Mouse (Mus musculus) urinary bladder, adult 2 months (tissue): ENCODE measurements at regions not wholly inside any gene's neighbourhood (a gene's known extent, or its start where the extent isn't known, plus 50 kb on each side); places are given as distances from the start of the nearest gene placed in this dataset.

ENCODE experiments used
- DNase-seq: peaks from one replicate; pipeline ENCODE4 v3.0.0; 2022; ENCODE audit warnings: low spot score

DNA sequence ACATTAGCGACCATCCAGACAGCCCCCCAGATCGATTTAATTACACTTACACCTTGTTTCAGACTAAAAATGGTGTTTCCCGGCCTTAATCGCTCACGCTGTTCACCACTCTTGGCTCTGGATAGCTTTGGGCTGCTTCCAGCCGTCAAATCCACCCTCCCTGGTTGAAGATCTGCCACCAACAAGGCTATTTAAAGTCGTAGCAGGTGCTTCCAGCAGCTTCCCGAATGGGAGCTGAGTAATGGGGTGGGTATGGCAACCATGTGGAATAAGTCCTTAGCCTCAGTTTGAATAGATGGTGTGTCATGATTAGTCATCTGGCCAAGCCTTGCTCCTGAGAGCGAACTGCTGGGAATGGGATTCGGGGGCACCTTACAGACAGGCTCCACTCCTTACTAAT is 312.8 kb upstream of the 4931429L15Rik start:
- DNase-seq: no peak

DNA sequence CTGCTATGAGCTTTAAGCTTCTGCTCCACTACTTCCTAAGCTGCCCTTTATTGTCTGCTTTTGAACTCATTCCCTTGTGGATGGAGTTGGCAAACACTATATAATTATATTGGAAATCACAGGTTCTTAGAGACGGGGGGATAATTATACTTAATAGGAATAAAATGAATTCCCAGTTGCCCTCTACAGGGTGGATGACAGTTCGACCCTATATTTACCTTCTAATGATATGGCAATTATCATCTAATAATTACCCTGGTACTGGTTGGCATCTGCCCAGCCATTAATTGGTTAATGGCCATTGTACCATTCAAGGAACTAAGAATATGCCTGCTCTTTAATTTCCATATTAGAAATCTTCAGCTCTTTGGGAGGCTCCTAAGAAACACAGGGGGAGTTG is 302.5 kb upstream of the 4931429L15Rik start:
- DNase-seq: no peak

DNA sequence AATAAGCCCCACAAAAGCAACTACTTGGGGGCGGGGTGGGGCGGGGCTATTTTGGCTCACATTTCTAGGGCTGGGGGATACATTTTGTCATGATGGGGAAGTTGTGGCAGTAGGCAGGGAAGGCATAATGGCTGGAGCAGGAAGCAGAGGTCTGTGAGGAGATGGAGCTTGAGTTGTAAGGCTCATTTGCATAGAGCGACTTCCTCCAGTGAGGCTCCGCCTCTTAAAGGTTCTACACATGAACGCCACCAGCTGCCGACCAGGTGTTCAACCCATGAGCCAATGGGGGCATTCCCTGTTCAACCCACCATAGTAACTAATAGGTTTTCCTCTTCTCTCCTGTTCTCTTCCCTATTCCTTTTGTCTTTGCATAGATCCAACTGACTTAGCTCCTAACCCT is 302.1 kb upstream of the 4931429L15Rik start:
- DNase-seq: no peak

DNA sequence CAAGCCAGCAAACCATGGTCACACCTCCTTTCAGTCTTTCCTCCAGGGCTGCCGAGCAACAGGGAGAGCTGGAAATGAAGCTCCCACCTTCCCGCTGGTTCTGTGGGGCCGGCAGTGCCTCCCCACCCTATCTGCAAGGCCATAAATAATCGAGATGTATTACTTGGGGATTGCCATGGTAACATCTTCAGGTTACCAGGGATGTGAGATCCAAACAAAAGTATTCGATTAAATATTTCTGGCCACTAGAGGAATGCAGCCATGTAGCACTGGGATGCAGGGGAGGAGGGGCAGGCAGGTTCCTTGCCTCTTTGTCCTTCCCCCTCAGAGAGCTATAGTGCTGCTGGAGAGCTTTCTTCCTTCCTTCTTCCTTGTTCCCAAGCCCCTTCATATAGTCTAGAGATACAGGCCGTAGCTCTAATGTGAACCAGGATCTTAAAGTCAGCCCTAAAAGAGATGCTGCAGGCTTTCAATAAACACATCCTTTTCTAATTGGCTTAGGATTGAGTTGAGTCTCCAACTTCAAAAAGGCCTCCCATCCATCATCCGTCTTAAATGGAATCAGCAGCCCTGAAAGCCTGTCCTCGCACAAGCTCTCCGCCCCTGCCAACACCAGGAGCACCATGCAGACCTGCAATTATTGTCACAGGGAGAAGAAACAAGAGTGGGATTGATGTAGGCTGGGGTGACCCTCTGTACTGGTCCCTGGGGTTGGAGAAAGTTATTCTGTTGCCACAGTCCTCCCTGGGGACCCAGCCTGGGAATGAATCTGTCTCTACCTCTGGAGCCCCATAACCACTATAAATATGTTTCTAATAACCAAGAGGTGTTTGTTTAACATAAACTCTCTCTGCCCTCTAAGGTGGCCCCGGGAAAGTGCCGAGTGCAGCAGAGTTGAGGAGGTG is 290.6 kb upstream of the 4931429L15Rik start:
- DNase-seq: no peak

DNA sequence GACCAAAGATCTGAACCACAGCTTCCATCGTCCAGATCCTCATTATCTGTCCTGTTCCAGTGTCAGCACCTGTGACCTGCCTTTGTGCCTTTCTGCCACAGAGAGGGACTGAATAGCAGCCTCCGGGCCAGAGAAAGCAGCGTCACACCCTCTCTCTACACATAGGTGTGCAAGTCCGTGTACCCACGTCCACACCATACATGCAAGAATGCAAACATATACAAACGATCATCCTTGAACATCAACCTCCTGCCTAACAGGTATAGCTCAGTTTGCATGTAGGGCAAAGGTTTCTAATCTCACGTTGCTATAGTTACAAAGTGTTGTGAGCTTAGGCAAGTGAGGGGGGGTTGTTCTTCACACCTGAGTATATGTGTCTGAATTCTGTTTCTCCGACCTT is 288.9 kb upstream of the 4931429L15Rik start:
- no peak for DNase-seq

DNA sequence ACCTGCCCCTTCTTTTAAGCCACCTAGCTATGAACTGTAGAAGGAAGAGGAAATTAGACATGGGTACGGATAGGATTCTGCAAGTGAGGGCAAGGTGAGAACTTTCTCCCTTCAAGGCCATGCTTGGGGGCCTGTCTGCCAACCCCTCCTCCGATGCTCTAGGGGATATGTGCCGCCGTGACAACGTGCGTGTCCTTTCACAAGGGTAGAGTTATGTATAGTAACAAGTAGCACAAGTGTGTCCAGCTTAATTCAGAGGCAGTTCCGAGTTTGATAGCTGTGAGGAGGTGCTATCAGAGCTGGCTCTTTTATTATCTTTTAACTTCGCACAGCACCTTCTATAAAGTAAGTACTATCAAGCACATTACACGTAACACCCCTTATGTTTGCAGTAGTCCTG is 281.0 kb upstream of the 4931429L15Rik start:
- DNase-seq: no peak

DNA sequence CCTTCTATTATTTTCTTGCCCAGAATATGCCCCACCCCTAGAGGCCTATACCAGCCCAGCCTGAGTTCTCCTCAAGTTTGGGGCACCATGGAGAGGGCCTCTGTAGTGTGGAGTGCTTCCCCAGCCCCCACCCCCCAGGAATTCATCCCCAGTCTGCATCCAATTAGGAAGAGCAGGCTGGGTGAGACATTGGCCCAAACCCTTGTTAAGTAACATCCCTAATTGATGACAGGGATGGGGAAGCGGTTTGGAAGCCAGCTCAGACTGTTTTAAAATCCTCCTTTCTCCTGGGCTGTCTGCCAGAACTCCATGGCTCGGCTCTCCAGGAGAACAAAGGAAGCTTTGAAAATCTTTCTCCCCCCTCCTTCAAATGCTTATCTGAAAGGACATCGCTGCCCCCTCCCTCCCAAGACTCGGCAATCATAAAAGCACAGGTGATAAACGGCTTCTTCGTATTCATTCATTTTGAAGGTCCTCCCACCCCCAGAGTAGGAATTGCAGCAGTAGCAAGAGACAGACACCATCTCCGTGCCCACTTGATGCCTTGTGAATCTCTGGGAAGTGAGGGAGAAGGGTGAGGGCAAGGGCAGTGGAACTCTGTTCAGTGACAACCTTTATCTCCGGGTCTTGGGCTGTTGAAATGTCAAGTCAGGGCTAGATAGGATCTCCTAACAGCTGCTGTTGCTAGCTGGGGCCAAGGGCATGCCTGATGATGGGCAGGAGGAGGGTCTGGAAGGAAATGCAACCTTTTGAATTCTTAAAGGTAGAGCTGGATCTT is 280.3 kb upstream of the 4931429L15Rik start:
- DNase-seq: no peak

DNA sequence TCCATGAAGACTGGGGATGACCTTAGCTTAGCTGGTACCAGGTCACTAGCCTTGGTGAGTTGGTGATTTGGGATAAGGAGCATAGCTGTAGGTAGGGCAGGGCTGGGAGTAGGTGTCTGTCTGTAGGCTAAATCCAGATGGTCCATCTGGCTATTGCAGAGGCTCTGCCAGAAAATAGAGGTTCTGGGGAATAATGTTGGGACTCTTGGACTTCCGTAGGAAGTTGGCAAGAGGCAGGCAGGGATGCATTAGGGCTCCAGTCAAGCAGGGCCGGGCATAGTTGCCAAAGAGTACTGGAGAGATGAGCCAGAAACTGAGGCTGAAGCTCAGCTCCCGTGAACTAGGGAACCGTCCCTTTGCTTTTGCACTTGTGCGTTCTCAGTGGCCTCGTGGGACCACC is 278.7 kb upstream of the 4931429L15Rik start:
- DNase-seq: no peak

DNA sequence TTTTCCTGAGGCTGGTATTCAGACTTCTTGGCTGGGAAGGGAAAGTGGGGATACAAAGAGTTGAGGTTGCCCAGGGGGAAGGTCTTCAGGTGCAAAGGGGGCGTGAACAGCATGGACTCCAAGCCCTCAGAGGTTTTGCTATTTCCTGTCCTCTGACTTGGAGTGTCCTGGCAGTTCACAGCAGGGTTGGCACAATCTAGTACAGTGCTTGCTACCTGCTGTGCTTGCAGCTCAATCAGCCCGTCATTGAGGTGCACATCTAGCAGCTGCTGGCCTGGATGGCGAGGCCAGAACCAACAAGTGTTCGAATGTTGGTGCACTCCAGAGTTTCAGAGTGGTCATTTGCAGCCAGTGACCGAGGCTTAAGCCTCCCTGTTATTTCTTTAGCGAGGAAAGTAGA is 273.7 kb upstream of the 4931429L15Rik start:
- no peak for DNase-seq

DNA sequence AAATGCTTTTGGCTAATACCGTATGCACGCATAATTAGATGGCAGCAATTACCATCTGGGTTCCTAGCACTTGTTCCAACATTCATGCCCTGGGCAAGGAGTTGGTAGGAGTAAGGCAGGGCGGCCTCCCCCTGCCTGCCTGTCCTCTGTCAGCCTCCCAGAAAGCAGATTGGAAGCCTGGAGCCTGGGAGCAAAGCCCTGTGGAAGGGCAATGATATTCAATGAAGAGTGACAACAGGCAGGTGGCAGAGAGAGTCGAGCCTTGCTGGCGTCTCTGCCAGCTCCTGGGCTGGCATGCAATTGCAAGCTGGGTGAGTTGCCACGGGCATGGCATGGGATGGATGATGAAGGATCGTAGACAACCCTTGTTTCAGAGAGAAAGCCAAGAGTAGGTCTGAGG is 273.1 kb upstream of the 4931429L15Rik start:
- no peak for DNase-seq

DNA sequence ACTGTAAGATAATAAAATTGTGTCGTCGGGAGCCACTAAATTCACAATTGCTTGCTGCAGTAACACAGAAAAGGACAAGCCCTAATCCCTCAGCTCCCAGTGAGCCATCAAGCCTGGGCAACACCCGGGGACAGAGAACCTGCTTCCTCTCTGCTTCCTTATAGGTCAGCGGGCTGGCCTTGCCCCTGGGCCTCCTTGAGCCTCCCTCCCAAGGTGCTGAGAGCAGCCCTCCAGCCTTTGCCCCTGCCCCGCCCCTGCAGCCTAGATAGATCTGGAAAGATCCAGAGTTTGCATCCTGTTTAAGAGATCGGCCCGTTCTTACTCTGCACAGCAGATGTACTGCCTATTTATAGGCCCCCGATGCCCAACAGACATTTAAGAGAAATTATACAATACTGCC is 267.0 kb upstream of the 4931429L15Rik start:
- no peak for DNase-seq

DNA sequence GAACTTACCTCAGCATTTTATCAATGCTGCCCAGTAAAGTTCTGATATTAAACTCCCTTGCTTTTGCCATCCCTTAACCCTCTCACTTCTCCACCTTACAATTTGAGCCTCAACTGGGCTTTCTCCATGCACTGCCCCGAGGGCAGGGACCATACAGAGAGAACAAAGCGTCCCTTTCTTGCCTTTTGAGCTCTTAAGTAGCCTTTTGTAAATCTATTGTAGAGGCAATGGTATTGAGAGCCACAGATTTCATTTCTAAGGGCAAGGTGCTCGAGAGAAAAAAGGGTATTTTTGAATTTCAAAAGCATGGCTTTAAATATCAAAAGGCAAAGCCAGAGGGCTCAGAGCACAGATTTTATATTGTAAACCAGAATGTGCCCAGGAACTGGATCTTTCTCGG is 262.1 kb upstream of the 4931429L15Rik start:
- no peak for DNase-seq

DNA sequence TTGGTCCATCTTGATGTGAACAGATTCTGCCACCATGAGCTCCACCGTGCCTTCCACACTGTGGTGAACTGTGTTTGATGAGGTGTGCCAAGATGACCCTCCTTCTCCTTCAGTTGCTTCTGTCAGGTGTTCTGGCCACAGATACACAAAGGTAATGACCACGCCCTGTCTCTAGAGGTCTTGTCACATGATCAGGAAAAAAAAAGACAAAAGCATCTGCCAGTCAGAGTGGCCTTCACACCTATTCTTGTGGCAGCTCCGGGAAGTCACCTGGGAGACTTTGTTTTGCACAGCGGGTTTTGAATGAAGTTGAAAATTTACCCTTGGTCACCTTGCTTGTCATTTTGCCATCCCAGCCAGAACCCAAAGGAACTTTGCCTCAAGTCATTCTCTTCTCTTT is 242.5 kb upstream of the 4931429L15Rik start:
- no peak for DNase-seq

DNA sequence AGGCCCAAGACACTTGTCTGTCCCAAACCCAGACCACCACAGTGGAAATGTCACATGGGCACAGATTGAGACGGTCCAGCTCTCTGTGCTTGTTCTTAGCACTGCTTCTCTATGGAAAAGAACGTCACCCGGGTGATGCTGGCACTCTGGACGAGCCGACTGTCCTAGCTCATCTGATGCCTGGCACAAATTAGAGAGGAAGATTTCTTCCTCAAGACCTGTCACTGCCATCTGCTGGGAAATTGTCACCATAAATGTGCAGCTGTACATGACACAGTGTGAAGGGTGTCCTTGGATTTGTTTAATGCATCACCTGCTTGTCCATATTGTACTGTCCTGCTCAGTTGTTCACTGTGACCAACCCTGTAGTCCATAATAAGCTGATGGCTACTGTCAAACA is 238.7 kb upstream of the 4931429L15Rik start:
- DNase-seq: no peak

DNA sequence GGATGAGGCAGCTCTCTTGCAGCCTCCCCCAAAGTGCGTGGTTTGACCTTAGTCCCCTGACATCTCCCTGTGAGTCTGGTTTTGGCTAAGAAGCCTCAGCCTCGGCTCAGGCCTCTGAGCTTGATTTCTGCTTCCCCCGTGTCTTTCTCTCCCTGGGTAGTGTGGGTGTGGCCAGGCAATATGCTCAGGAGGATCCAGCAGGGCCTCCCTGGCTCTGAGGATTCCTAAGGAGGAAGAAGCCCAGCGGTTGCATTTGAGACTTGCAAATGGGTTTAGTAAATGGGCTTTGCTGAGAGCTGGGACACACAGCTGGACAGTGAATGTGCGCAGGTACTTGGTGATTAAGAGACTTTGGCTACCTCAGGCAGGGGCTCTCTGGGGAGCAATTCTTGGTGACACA is 238.0 kb upstream of the 4931429L15Rik start:
- no peak for DNase-seq

DNA sequence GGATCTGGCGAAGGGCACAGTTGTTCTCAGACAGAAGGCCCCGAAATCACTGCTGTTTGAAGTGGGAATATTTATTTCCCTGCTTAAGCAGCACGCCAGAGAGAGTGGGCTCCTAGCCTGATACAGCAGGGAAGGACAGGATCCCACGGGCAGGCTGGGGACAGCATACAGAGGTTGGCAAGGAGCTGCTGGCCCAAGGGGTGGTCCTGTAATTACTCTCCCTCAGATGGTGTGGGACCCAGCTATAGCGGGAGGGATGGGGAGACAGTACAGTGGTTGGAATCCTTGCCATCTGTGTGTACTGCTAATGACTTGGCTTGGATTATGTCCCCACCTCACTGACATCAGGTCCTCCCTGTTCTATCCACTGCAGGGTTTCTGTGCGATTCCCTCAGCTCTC is 235.4 kb upstream of the 4931429L15Rik start:
- DNase-seq: no peak

DNA sequence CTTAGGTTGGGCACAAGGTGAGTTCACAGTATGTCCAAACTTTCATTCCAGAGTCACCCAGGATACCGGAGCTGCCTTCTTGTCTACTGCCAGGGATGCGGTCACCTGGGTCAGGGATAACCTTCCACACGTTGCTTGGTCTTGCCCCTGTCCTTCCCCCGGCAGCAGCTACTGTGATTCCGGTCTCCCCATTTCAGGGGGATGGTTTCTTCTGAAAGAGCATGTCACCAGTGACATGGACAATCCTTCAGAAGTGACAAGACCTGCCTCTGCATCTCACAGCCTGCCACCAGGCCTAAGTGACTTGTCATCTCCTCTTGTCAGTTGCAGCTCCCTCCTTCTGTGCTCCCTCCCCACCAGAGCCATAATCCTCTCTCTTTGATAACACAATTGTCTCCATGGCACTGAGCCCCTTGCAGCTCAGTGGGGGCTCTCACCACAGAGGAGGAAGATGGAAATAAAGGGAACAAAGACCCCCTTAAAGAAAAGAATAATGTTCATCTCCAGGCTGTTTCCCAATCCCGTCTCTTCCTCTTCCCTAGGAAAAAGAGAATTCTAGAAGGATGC is 234.9 kb upstream of the 4931429L15Rik start:
- no peak for DNase-seq

DNA sequence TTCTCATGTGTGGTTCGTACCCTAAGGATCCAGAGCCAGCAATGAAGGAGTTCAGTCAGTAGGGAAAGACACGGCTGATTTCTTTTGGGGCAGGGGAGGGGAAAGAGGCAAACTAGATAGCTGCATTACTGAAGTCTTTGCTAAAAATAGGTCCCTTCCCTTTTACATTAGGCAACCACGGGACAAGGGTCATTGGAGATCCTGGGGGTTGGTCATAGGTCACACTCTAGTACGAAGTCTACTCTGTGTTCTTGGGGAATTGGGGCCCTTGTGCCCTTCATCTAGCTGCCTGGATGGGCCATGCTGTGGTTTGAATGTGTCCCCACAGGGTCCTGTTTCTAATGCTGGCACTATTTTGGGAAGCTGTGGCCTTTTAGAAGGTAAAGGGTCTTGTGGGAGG is 229.6 kb upstream of the 4931429L15Rik start:
- no peak for DNase-seq

DNA sequence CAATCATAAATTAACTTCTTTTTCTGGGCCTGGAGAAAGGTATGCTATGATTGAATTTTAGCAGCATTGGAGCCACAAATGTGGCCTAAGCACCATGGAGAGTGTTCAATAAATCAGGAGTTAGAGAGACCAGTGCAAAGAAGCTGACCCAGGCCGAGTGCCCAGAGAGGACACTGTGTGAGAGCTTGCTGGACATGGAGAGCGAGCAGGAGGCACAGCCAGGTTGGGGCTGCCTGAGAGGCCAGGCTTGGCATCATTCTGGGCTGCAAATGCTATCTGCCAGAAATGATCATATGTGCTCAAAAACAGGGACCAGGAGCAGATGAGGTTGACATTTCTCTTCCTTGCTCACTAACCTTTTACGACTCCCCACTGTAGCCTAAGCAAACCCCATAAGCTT is 224.5 kb upstream of the 4931429L15Rik start:
- no peak for DNase-seq

DNA sequence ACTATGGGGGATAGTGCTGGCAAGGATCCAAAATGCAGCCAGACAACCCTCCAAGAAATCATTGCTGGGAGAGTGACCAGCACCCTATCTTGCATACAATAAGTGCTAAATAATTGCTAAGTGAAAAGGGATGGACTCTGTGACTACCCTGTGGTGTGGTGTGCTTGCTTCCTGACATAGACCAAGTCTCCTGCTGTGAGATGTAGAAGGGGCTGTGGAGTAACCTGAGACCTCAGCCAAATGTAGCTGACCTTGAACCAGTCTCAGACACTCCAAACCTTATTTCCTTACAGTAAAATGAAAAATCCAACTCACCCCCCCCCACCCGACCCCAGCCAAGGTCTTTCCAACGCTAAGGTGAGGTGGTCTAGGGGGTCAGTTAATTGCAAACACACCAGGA is 221.2 kb upstream of the 4931429L15Rik start:
- no peak for DNase-seq

DNA sequence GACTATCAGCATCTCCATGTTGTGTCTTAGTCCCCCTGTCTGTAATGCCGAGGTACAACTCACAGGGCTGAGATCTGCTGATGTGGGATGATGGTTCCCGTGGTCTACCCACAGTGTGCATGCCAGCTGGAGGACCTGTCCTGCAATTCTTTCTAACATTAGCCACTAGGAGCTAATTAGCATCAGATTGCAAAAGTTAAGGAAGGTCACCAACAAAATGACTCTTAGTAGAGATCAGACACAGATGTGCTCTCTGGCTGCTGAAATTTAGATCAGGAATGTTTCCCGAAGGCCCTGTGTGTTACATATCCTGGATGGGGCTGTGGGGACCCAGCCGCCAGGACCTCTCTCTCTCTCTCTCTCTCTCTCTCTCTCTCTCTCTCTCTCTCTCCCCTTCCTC is 218.8 kb upstream of the 4931429L15Rik start:
- no peak for DNase-seq

DNA sequence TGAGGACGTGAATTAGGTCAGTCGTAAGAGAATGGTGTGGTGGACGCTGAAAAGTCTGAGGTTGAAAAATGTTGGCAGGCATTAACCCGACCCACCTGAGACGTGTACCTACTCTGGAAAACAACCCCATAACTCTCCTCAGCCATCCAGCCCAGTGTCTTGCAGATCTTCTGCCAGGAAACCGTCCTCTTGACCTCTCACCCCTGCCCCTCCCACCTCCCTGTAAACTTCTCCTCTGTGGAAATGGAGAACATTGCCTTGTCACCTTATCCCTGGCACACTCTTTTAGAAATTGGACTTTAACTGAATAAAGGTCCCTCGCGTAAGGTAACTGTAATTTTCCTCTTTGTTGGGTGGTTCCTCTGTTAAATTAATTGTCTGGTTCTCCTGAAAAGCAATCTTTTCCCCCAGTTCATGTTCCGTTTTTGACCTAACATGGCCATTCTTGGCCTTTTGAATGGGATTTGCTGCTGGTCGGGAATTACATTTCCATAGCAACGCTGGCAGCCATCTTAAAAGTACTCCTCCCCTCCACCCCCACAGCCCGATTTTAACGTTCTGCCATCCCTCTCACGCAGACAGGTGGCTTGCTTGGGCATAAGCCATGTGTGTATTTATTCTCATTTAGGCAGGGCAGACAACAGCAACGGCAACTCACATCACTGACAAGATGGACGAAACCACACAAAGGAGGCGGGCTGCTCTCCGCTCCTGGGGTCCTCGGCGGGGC is 196.8 kb upstream of the 4931429L15Rik start:
- DNase-seq: no peak
